Mouse (Mus musculus): ENCODE data around the gene 1700061G19Rik. TPM values are rescaled to one million over a fixed set of nuclear protein-coding genes. Genes with fewer than 3 reads are reported as not detected.

Gene 1700061G19Rik
- total RNA-seq (2023) = 1 to 10 TPM; 1.3 to 1.4 TPM

DNA sequence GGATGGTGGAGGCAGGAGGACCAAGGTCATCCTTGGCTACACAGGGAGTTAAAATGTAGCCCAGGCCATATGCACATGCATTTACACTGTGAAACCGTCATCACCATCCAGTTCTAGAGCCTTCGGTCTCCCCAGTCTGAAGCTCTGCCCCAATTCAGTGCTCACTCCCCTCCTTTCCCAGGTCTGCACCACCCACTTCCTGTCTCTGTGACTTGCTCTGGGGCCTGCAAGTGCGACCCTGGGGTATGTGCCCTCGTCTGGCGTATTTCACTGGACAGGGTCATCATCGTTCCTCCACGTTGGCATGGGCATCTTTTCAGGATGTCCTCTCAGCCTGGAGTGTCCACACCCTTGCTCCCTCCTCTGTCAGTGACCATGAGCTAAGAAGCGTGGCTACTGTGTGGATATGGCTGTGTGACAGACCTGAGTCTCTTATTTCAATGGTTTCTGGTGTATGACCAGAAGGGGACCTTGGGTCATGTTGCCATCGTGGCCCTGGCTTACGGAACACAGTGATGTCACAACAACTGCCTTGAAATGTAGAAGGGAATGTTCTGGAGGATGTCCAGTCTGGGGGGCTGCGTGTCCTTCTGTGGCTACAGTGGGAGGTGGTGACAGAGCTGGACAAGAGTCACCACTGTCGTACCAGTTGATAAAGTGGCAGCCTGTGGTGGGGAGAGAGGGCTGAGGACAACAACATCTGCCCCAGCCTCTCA is at the start of gene 1700061G19Rik:
Gene 1700061G19Rik (plus strand): TSS at position 542 of the 716 bp plus-strand sequence.

GRCm38 (mm10) chr17:56830411-56831110 is 44.7 kb upstream of the 1700061G19Rik start, which contains the start of gene Rfx2:
Rfx2 (minus strand) TSS chr17:56831013.

GRCm38 (mm10) chr17:56874237-56874636 is 1.0 kb upstream of the 1700061G19Rik start, which contains the start of gene Acsbg2:
Acsbg2 (minus strand) TSS chr17:56874447.

DNA sequence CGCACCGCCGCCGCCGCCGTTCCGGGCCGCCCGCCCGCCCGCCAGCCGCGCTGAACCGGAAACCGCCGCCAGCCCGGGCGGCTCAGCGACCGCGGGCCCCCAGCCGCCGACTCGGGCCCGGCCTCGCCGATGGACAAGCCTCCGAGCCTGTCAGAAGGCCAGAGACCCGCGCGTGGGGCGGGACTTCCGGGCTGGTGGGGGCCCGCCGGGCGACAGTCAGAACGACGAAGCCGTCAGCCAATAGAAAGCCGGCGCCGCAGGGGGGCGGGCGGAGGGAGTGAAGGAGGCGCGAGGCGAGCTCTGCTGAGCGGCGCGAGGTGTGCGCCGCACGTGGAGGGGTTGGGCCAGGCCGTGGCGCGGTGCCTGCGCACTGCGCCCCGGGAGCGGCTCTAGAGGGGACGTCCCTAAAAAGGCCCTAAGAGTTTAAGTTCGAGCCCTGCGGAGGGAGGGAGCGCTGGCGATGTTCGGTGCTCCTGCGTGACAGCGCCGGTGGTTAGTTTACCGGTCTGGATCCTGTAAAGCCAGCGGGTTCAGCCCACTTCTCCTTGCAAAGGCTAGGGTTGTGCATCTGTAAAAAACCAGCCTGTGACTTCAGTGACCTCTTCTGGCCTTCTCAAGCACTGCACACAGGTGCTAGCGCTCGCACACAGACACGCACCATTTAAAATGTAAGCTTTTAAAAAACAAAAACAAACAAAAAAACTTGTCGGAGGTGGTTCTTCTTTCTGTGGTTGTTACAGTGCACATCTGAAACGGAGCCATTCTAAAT is 60.3 kb downstream of the 1700061G19Rik start, which contains the start of gene Mllt1:
Gene Mllt1 (minus strand): TSS at position 53 of the 769 bp plus-strand sequence.

Other genes with a start within 250 kb of the 1700061G19Rik start
- gene Lonp1, start 248.6 kb upstream of the 1700061G19Rik start, total RNA-seq (2023) = 10 to 100 TPM; 51.6 to 53.8 TPM
- gene Catsperd, start 247.3 kb upstream of the 1700061G19Rik start, total RNA-seq (2023) = 1 to 10 TPM; 1.0 to 1.1 TPM
- gene Ranbp3, start 202.2 kb upstream of the 1700061G19Rik start, total RNA-seq (2023) = 100 to 1,000 TPM; 106 to 112 TPM
- gene Ndufa11, start 157.7 kb upstream of the 1700061G19Rik start, total RNA-seq (2023) = 10 to 100 TPM; 57.0 to 73.3 TPM
- gene Vmac, start 157.5 kb upstream of the 1700061G19Rik start, total RNA-seq (2023) = 10 to 100 TPM; 10.9 to 15.9 TPM
- gene Nrtn, start 117.9 kb upstream of the 1700061G19Rik start, total RNA-seq (2023) = not detected
- gene Dus3l, start 110.7 kb upstream of the 1700061G19Rik start, total RNA-seq (2023) = 10 to 100 TPM; 57.0 to 57.2 TPM
- gene Prr22, start 105.2 kb upstream of the 1700061G19Rik start, total RNA-seq (2023) = 1 to 10 TPM; 1.2 to 1.8 TPM
- 10 to 100 TPM; 18.2 to 18.7 TPM for gene Rfx2, start 44.5 kb upstream of the 1700061G19Rik start, total RNA-seq (2023)
- not detected for gene Acsbg2, start 1.0 kb upstream of the 1700061G19Rik start, total RNA-seq (2023)
- 10 to 100 TPM; 38.4 to 44.5 TPM for gene Mllt1, start 59.9 kb downstream of the 1700061G19Rik start, total RNA-seq (2023)
- not detected for gene Acer1, start 106.6 kb downstream of the 1700061G19Rik start, total RNA-seq (2023)
- 10 to 100 TPM; 31.2 to 33.7 TPM for gene Clpp, start 114.8 kb downstream of the 1700061G19Rik start, total RNA-seq (2023)
- 10 to 100 TPM; 12.5 to 13.6 TPM for gene Alkbh7, start 121.9 kb downstream of the 1700061G19Rik start, total RNA-seq (2023)
- gene Pspn, start 124.5 kb downstream of the 1700061G19Rik start, total RNA-seq (2023) = 1 to 10 TPM; 2.4 to 2.7 TPM
- gene Gtf2f1, start 135.8 kb downstream of the 1700061G19Rik start, total RNA-seq (2023) = 10 to 100 TPM; 51.1 to 57.4 TPM
- gene Gm17949, start 136.0 kb downstream of the 1700061G19Rik start, total RNA-seq (2023) = not detected
- 100 to 1,000 TPM; 134 to 144 TPM for gene Khsrp, start 156.0 kb downstream of the 1700061G19Rik start, total RNA-seq (2023)
- not detected for gene Slc25a41, start 166.2 kb downstream of the 1700061G19Rik start, total RNA-seq (2023)
- gene Crb3, start 183.6 kb downstream of the 1700061G19Rik start, total RNA-seq (2023) = 1 to 10 TPM in 1 of 2 experiments, under 1 TPM in 1; 0.99 to 1.6 TPM
- 10 to 100 TPM; 27.8 to 38.7 TPM for gene Slc25a23, start 184.4 kb downstream of the 1700061G19Rik start, total RNA-seq (2023)
- gene Dennd1c, start 203.0 kb downstream of the 1700061G19Rik start, total RNA-seq (2023) = 100 to 1,000 TPM; 182 to 245 TPM
- gene Tubb4a, start 212.3 kb downstream of the 1700061G19Rik start, total RNA-seq (2023) = 1 to 10 TPM; 1.4 to 1.5 TPM
- 1 to 10 TPM; 2.0 to 3.2 TPM for gene Tnfsf9, start 229.8 kb downstream of the 1700061G19Rik start, total RNA-seq (2023)

All from T-cell, adult 66 days (primary cell).